In the genomic region with DNA sequence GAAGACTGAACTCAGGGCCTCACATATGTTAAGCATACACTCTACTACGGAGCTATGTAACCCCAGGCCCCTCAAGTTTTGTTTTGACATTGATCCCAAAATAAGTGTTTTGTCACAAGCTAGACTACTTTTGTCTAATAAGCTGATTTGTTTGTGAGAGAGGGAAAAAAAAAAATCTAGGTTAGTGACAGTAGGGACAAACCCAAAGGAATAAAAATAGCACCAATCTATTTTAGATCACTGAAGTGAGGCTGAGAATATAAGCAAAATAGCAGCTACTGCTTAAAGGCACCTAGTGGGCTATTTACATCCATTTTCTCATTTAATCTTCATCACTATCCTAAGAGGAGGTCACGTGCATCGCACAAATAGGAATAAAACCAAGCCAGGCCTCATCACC, we compare ENCODE assay signal across 9 mouse cellular contexts. TPM values are rescaled to one million over a fixed set of nuclear protein-coding genes. Genes with fewer than 3 reads are reported as not detected.
DNase-seq lines count a peak whose midpoint lies in the region; ATAC-seq and TF ChIP-seq lines count a peak whose summit lies in the region.
"Had no signal": no experiment of that assay in that cellular context is flagged by ENCODE, and none has a peak within 500 bp of the region (broad histone marks: within the 10 kb centered on the region; RNA-seq: fewer than 3 reads in every experiment).

No protein-coding gene starts in this region.

- H3K27ac ChIP-seq in heart, embryonic 14.5 days (replicated peaks in 1 of 2; ENCODE audit: control insufficient read depth in 1 of 2, insufficient read depth in 1 of 2, low read depth in 2 of 2, low read length in 2 of 2) = peak overlapping the region in 1 of 2 experiments; percentile 89; a peak in 1 of 4 replicates
- 0 out of 2 replicates have a peak overlapping the region, but pooled peaks have one; percentile 95 for H3K27ac ChIP-seq in hindbrain, embryonic 10.5 days
- H3K27ac ChIP-seq in macrophage = no peak overlapping the region; the same call in 1 of the 2 replicates

- no peaks in the 10 kb centered on the region for H3K27me3 ChIP-seq in heart, embryonic 14.5 days (ENCODE audit: control insufficient read depth, insufficient read depth, low read length)
- peaks cover 18% of the 10 kb centered on the region for H3K27me3 ChIP-seq in G1E (ENCODE audit: insufficient read depth, low read length)
- peaks cover 17% of the 10 kb centered on the region; the same call in 1 of the 2 replicates for H3K27me3 ChIP-seq in hindbrain, embryonic 10.5 days (ENCODE audit: insufficient read depth, poor library complexity, severe bottlenecking)

- intact Hi-C loops in heart, postnatal 10 days (cut with DNase I) = no loop called here

- peaks cover 5% of the 10 kb centered on the region; the same call in 1 of the 2 replicates for H3K9me3 ChIP-seq in heart, embryonic 14.5 days (ENCODE audit: control insufficient read depth, low read length)
- H3K9me3 ChIP-seq in G1E (replicated peaks) = no peaks in the 10 kb centered on the region
- no peaks in the 10 kb centered on the region for H3K9me3 ChIP-seq in hindbrain, embryonic 10.5 days

- peak overlapping the region; percentile 80 for H3K4me2 ChIP-seq in heart, embryonic 14.5 days (ENCODE audit: low read length)

- H3K79me2 ChIP-seq in macrophage (ENCODE audit: inconsistent target) = peaks cover 51% of the 10 kb centered on the region

- H3K9ac ChIP-seq in heart, embryonic 14.5 days (ENCODE audit: low read length) = peak overlapping the region; percentile 92

- 76% methylated on average over 3 of the region's 3 CpGs for WGBS in heart, embryonic 14.5 days
- 90% methylated on average over 3 of the region's 3 CpGs for WGBS in hindbrain, embryonic 10.5 days
- WGBS in macrophage (ENCODE audit: missing documents) = 95% methylated on average over 3 of the region's 3 CpGs

- no peak for ATAC-seq in heart, embryonic 14.5 days (ENCODE audit: insufficient number of reproducible peaks, insufficient read depth, low FRiP score, low read depth)
- ATAC-seq in G1E (ENCODE audit: extremely low read depth, insufficient number of reproducible peaks, low FRiP score, poor library complexity, severe bottlenecking) = no peak

- TF ChIP-seq CTCF in G1E (IDR thresholded peaks at IDR 0.05; ENCODE audit: low read depth, low read length) = no peak

- peaks cover 36% of the 10 kb centered on the region for H3K36me3 ChIP-seq in heart, embryonic 14.5 days (ENCODE audit: control insufficient read depth, insufficient read depth, low read length)
- H3K36me3 ChIP-seq in G1E (replicated peaks) (peaks cover 45% of the 10 kb centered on the region), macrophage (ENCODE audit: inconsistent target) (no peaks in the 10 kb centered on the region; the same call in 1 of the 2 replicates)
- H3K36me3 ChIP-seq in hindbrain, embryonic 10.5 days = peaks cover 37% of the 10 kb centered on the region

- peak overlapping the region; percentile 64 to 79 for H3K4me3 ChIP-seq in heart, embryonic 14.5 days (ENCODE audit: control insufficient read depth in 1 of 2, insufficient read depth in 1 of 2, low read depth in 1 of 2, low read length in 2 of 2)
- H3K4me3 ChIP-seq in G1E (ENCODE audit: low read depth, low read length) = peak overlapping the region; percentile 86
- peak overlapping the region; percentile 86 for H3K4me3 ChIP-seq in hindbrain, embryonic 10.5 days
- H3K4me3 ChIP-seq in macrophage (ENCODE audit: inconsistent target) = peak overlapping the region; percentile 86; the same call in 1 of the 2 replicates

- no peak for DNase-seq in heart, postnatal 10 days
- no peak for DNase-seq in G1E (ENCODE audit: low spot score)
- no peak for DNase-seq in hindbrain, embryonic 10.5 days (ENCODE audit: low spot score)
- no peak for DNase-seq in left cerebral cortex, adult 11 months (ENCODE audit: low spot score)
- DNase-seq in natural killer cell, adult 2 months (ENCODE audit: low spot score in 2 of 2) = no peak
- DNase-seq in ovary, postnatal 10 days (ENCODE audit: low spot score) = no peak
- DNase-seq: kidney, adult 9 months had no signal

- H3K4me1 ChIP-seq in heart, embryonic 14.5 days (ENCODE audit: control insufficient read depth in 2 of 2, insufficient read depth in 2 of 2, low read length in 2 of 2) = peaks cover 2 to 21% of the 10 kb centered on the region in 2 experiments
- H3K4me1 ChIP-seq in G1E (ENCODE audit: insufficient read depth, low read depth, low read length) = peaks cover 49% of the 10 kb centered on the region
- peaks cover 28% of the 10 kb centered on the region for H3K4me1 ChIP-seq in hindbrain, embryonic 10.5 days (replicated peaks)

RNA-seq across cellular contexts. Expression of a gene that starts 1.4 kb away (rescaled TPM):
- polyA plus RNA-seq in heart, embryonic 14.5 days (2014; fragmentation: Nextera tagmentation; extraction: Ambion mirVana) = 55.9 and 58.5 TPM in 2 replicates
- 10 to 100 TPM; 25.5 to 28.7 TPM for total RNA-seq in heart, postnatal 10 days (2021)
- total RNA-seq in G1E (2014; fragmentation: Nextera tagmentation) = 67.5 and 67.7 TPM in 2 replicates
- total RNA-seq in G1E (2017) = 60.7 and 67.3 TPM in 2 replicates
- 58.8 and 59.4 TPM in 2 replicates for polyA plus RNA-seq in G1E (2012)
- 89.8 and 96.5 TPM in 2 replicates for polyA plus RNA-seq in hindbrain, embryonic 10.5 days (2016; fragmentation: Nextera tagmentation; extraction: Ambion mirVana)
- 100 to 1,000 TPM in 6 of 26 experiments, 10 to 100 TPM in 20; 43.7 to 118 (median 77.6) TPM for total RNA-seq in macrophage (2018; cell fraction: chromatin; rRNA removed)
- total RNA-seq in macrophage (2018; cell fraction: cytosol; rRNA removed) = 10 to 100 TPM; 17.6 to 32.0 (median 25.1) TPM
- 10 to 100 TPM; 32.1 to 95.4 (median 52.3) TPM for total RNA-seq in macrophage (2018; cell fraction: nucleus; rRNA removed)
- polyA plus RNA-seq in macrophage (2018) = 17.5 to 29.1 TPM (median 25.8 TPM) in 3 replicates

RNA-seq across cellular contexts. Expression of a gene that starts 22.2 kb away (rescaled TPM):
- 2,457 and 2,575 TPM in 2 replicates for polyA plus RNA-seq in heart, embryonic 14.5 days (2014; fragmentation: Nextera tagmentation; extraction: Ambion mirVana)
- total RNA-seq in heart, postnatal 10 days (2021) = 100 to 1,000 TPM; 661 to 717 TPM
- total RNA-seq in G1E (2014; fragmentation: Nextera tagmentation) (353 and 374 TPM in 2 replicates), G1E (2017) (934 and 1,064 TPM in 2 replicates)
- polyA plus RNA-seq in G1E (2012) (478 and 515 TPM in 2 replicates), macrophage (2018) (220 to 440 TPM (median 391 TPM) in 3 replicates)
- 914 and 944 TPM in 2 replicates for polyA plus RNA-seq in hindbrain, embryonic 10.5 days (2016; fragmentation: Nextera tagmentation; extraction: Ambion mirVana)
- 10 to 100 TPM in 17 of 26 experiments, 1 to 10 TPM in 8, not detected in 1; 3.1 to 75.9 (median 13.0) TPM for total RNA-seq in macrophage (2018; cell fraction: chromatin; rRNA removed)
- 100 to 1,000 TPM; 349 to 700 (median 528) TPM for total RNA-seq in macrophage (2018; cell fraction: cytosol; rRNA removed)
- 10 to 100 TPM; 17.2 to 99.4 (median 57.5) TPM for total RNA-seq in macrophage (2018; cell fraction: nucleus; rRNA removed)

RNA-seq across cellular contexts. Expression of a gene that starts 27.6 kb away (rescaled TPM):
- 6.1 and 10.7 TPM in 2 replicates for polyA plus RNA-seq in heart, embryonic 14.5 days (2014; fragmentation: Nextera tagmentation; extraction: Ambion mirVana)
- total RNA-seq in heart, postnatal 10 days (2021) = 10 to 100 TPM; 12.9 to 26.0 TPM
- 20.9 and 22.2 TPM in 2 replicates for total RNA-seq in G1E (2014; fragmentation: Nextera tagmentation)
- 20.8 and 22.5 TPM in 2 replicates for total RNA-seq in G1E (2017)
- polyA plus RNA-seq in G1E (2012) = 62.2 and 74.4 TPM in 2 replicates
- 72.0 and 79.1 TPM in 2 replicates for polyA plus RNA-seq in hindbrain, embryonic 10.5 days (2016; fragmentation: Nextera tagmentation; extraction: Ambion mirVana)
- total RNA-seq in macrophage (2018; cell fraction: chromatin; rRNA removed) = 10 to 100 TPM in 1 of 26 experiments, 1 to 10 TPM in 14, under 1 TPM in 7, not detected in 4; 0.33 to 19.0 (median 1.8) TPM
- 1 to 10 TPM in 4 of 26 experiments, under 1 TPM in 19, not detected in 3; 0.07 to 1.8 (median 0.41) TPM for total RNA-seq in macrophage (2018; cell fraction: cytosol; rRNA removed)
- total RNA-seq in macrophage (2018; cell fraction: nucleus; rRNA removed) = 1 to 10 TPM in 10 of 26 experiments, under 1 TPM in 10, not detected in 6; 0.25 to 4.5 (median 1.0) TPM
- 0.52 to 0.81 TPM (median 0.66 TPM) in 3 replicates for polyA plus RNA-seq in macrophage (2018)

RNA-seq across cellular contexts. Expression of a gene that starts 33.5 kb away (rescaled TPM):
- 151 and 153 TPM in 2 replicates for polyA plus RNA-seq in heart, embryonic 14.5 days (2014; fragmentation: Nextera tagmentation; extraction: Ambion mirVana)
- 100 to 1,000 TPM; 102 to 104 TPM for total RNA-seq in heart, postnatal 10 days (2021)
- total RNA-seq in G1E (2014; fragmentation: Nextera tagmentation) (46.4 and 50.2 TPM in 2 replicates), G1E (2017) (88.2 and 91.4 TPM in 2 replicates)
- polyA plus RNA-seq in G1E (2012) (153 and 175 TPM in 2 replicates), macrophage (2018) (63.3 to 78.4 TPM (median 68.3 TPM) in 3 replicates)
- 273 and 309 TPM in 2 replicates for polyA plus RNA-seq in hindbrain, embryonic 10.5 days (2016; fragmentation: Nextera tagmentation; extraction: Ambion mirVana)
- 10 to 100 TPM; 19.5 to 48.4 (median 36.8) TPM for total RNA-seq in macrophage (2018; cell fraction: chromatin; rRNA removed)
- total RNA-seq in macrophage (2018; cell fraction: cytosol; rRNA removed) = 10 to 100 TPM; 52.2 to 76.7 (median 65.6) TPM
- 10 to 100 TPM; 25.7 to 57.4 (median 43.5) TPM for total RNA-seq in macrophage (2018; cell fraction: nucleus; rRNA removed)
